Mouse (Mus musculus) forebrain, embryonic 15.5 days (tissue): ENCODE measurements around the gene Inpp4b. TPM values are rescaled to one million over a fixed set of nuclear protein-coding genes. Genes with fewer than 3 reads are reported as not detected.
A peak's percentile ranks its signal among the peaks of the same experiment; 100 is the strongest.
"Not testable (repeated sequence)": the region's sequence is repeated elsewhere in the genome, so short reads cannot be mapped to it uniquely, and the experiment has no call there.

Experiments
- ATAC-seq: fragments of 200-750 bp; cut with Nextera tagmentation; replicated peaks from 2 replicates; pipeline ENCODE4 v1.8.0; 2017; ENCODE audit warnings: mild to moderate bottlenecking, moderate TSS enrichment, moderate library complexity
- H3K27ac ChIP-seq: fragments of 300-500 bp; sonication (generic); replicated peaks from 2 replicates; pipeline ENCODE4 v1.5.1; 2015; ENCODE audit warnings: mild to moderate bottlenecking, inconsistent platforms
- H3K27me3 ChIP-seq: fragments of 300-500 bp; sonication (generic); 2 replicates; pipeline ENCODE4 v1.6.1; 2015; ENCODE audit warnings: inconsistent platforms
- H3K36me3 ChIP-seq: fragments of 300-500 bp; sonication (generic); 2 replicates; pipeline ENCODE4 v1.6.1; 2015; ENCODE audit warnings: mild to moderate bottlenecking, inconsistent platforms
- H3K4me1 ChIP-seq: fragments of 300-500 bp; sonication (generic); 2 replicates; pipeline ENCODE4 v1.6.1; 2015; ENCODE audit warnings: inconsistent platforms
- H3K4me2 ChIP-seq: fragments of 300-500 bp; sonication (generic); replicated peaks from 2 replicates; pipeline ENCODE4 v1.6.1; 2015; ENCODE audit warnings: mild to moderate bottlenecking, inconsistent platforms
- H3K4me3 ChIP-seq: fragments of 300-500 bp; sonication (generic); 2 replicates; pipeline ENCODE4 v1.5.1; 2015; ENCODE audit warnings: mild to moderate bottlenecking, inconsistent platforms
- H3K9ac ChIP-seq: fragments of 300-500 bp; sonication (generic); replicated peaks from 2 replicates; pipeline ENCODE4 v1.6.1; 2015; ENCODE audit warnings: mild to moderate bottlenecking, inconsistent platforms
- H3K9me3 ChIP-seq: fragments of 300-500 bp; sonication (generic); 2 replicates; pipeline ENCODE4 v1.6.1; 2016; ENCODE audit warnings: inconsistent platforms
- WGBS: fragments of 180-500 bp; shearing (Covaris S2); methylation state at CpG from one replicate; pipeline ENCODE4 v1.1.7; 2015; ENCODE audit warnings: mixed read lengths; 5-methylcytosine and 5-hydroxymethylcytosine counted together
- polyA plus RNA-seq: library from polyadenylated mRNA; unstranded; fragments of >200 nt; fragmentation: Nextera tagmentation; extraction: Ambion mirVana; gene quantifications from 2 replicates; pipeline ENCODE4 v1.2.1, GENCODE M21; 2015

Inpp4b gene
- polyA plus RNA-seq, 1 experiment from 2014 or later, result 5.0 TPM

GRCm38 (mm10) chr8:81996239-81996638 is 653.9 kb downstream of the Inpp4b start:
- Histone ChIP-seq H3K9ac (no peak overlapping the region), H3K4me2 (no peak overlapping the region), H3K9me3 (no peaks in the 10 kb centered on the region), H3K27ac (no peak overlapping the region), H3K4me3 (no peak overlapping the region), H3K36me3 (no peaks in the 10 kb centered on the region), H3K4me1 (no peaks in the 10 kb centered on the region), H3K27me3 (no peaks in the 10 kb centered on the region)
- 76% methylated on average over 3 of the region's 3 CpGs for WGBS
- ATAC-seq, result no peak

DNA sequence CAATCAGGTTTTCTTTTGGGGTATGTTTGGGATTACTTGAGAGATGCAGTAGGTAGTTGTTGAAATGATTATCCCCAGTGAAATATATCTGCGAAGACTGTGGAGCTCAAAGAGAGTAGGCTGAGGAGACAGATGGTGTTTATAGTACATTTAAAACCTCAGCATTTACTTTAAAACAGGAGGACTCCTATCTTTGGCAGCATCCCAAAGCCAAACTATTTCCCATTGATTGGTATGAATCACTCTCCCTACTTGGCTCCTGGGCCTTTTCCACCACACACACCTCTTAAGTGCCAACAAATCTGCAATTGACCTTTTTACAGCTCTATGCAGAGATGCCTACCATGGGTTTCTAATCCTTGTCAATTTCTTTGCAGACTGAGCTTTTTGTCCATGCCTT is 654.5 kb downstream of the Inpp4b start:
- Histone ChIP-seq H3K9ac (no peak overlapping the region), H3K4me1 (no peaks in the 10 kb centered on the region), H3K4me3 (no peak overlapping the region), H3K4me2 (no peak overlapping the region), H3K36me3 (no peaks in the 10 kb centered on the region), H3K27me3 (no peaks in the 10 kb centered on the region), H3K9me3 (no peaks in the 10 kb centered on the region), H3K27ac (no peak overlapping the region)
- 50% methylated on average over 1 of the region's 1 CpGs for WGBS
- peak; percentile 60; the same call in 1 of the 2 replicates for ATAC-seq

GRCm38 (mm10) chr8:82004158-82004557 is 661.8 kb downstream of the Inpp4b start:
- Histone ChIP-seq H3K9me3 (no peaks in the 10 kb centered on the region), H3K36me3 (no peaks in the 10 kb centered on the region), H3K27me3 (no peaks in the 10 kb centered on the region), H3K9ac (no peak overlapping the region), H3K4me3 (no peak overlapping the region), H3K4me1 (0 out of 2 replicates have a peak, but pooled peaks cover 7% of the 10 kb centered on the region), H3K4me2 (no peak overlapping the region), H3K27ac (no peak overlapping the region)
- peak; percentile 64 for ATAC-seq
- 40% methylated on average over 4 of the region's 4 CpGs for WGBS

- ATAC-seq, result no peak
- Histone ChIP-seq H3K36me3 (no peaks in the 10 kb centered on the region), H3K27ac (no peak overlapping the region), H3K27me3 (no peaks in the 10 kb centered on the region), H3K9me3 (no peaks in the 10 kb centered on the region), H3K4me2 (no peak overlapping the region), H3K4me1 (0 out of 2 replicates have a peak, but pooled peaks cover 7% of the 10 kb centered on the region), H3K9ac (no peak overlapping the region), H3K4me3 (no peak overlapping the region)
- WGBS, result 20% methylated on average over 2 of the region's 2 CpGs
Observed at GRCm38 (mm10) chr8:82005466-82005865, 663.1 kb downstream of the Inpp4b start.

- H3K27me3 ChIP-seq, result no peaks in the 10 kb centered on the region
- H3K4me1 ChIP-seq, result peaks cover 7% of the 10 kb centered on the region
- H3K4me2 ChIP-seq, result no peak overlapping the region
- 42% methylated on average over 5 of the region's 5 CpGs for WGBS
- H3K27ac ChIP-seq, result no peak overlapping the region
- ATAC-seq, result 0 out of 2 replicates have a peak, but pooled peaks have one; percentile 53
- no peak overlapping the region for H3K4me3 ChIP-seq
- H3K9ac ChIP-seq, result no peak overlapping the region
- no peaks in the 10 kb centered on the region for H3K36me3 ChIP-seq
- H3K9me3 ChIP-seq, result no peaks in the 10 kb centered on the region
Observed at GRCm38 (mm10) chr8:82017792-82018191, 675.4 kb downstream of the Inpp4b start.

DNA sequence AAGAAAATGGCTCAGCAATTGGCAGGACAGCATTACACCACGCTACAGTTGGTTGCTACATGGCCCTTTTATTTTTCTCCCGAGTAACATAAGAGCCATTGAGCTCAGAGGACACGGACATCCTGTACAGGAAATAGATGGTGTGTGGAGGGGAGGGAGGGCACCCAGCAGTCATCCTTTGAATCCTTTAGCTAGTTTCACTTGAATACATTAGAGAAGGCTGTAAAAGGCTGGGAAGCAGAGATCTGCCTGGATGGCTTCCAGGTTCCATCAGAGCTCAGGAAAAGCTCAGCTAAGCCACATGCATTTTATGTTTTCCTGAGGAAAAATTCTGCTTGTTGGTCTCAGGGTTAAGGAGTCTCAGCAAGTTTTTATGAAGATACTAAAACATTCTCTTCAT is 685.0 kb downstream of the Inpp4b start:
- peaks cover 8% of the 10 kb centered on the region for H3K4me1 ChIP-seq
- no peak overlapping the region for H3K9ac ChIP-seq
- peak; percentile 57 for ATAC-seq
- no peaks in the 10 kb centered on the region for H3K27me3 ChIP-seq
- H3K9me3 ChIP-seq, result no peaks in the 10 kb centered on the region
- no peak overlapping the region for H3K4me2 ChIP-seq
- 7% methylated on average over 3 of the region's 3 CpGs for WGBS
- no peaks in the 10 kb centered on the region for H3K36me3 ChIP-seq
- H3K27ac ChIP-seq, result no peak overlapping the region
- H3K4me3 ChIP-seq, result no peak overlapping the region

DNA sequence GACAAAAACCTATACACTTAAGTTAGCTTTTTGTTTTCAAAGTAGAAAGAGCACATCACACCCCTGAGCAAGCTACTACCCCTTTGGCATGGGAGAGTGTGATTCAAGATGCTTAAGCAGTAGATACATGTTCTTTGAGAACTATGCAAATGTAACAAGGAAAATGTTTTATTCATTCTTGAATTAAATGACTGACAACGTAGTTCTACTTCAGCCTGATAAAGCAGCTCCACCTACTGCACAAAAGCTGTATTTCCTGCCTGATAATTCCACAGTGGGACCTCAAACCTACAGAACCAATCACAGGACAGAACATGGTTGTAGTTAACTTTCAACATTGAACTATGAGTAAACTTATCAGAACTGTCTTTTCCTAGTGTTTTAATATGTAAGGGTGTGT is 686.5 kb downstream of the Inpp4b start:
- Histone ChIP-seq H3K27ac (no peak overlapping the region), H3K36me3 (no peaks in the 10 kb centered on the region), H3K9ac (no peak overlapping the region), H3K4me3 (no peak overlapping the region), H3K4me1 (peaks cover 8% of the 10 kb centered on the region), H3K9me3 (no peaks in the 10 kb centered on the region), H3K27me3 (no peaks in the 10 kb centered on the region), H3K4me2 (no peak overlapping the region)
- WGBS, result 14% methylated on average over 1 of the region's 1 CpGs
- ATAC-seq, result peak; percentile 80

DNA sequence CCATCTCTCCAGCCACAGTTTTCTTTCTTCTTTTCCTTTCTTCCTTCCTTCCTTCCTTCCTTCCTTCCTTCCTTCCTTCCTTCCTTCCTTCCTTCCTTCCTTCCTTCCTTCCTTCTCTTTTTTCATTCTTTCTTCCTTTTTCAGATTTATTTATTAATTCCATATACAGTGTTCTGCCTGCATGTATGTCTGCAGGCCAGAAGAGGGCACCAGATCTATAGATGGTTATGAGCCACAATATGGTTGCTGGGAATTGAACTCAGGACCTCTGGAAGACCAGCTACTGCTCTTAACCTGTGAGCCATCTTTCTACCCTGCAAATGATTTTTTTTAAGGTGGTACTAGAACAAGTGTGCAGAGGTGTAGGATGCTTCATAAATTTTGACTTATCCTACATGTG is 689.7 kb downstream of the Inpp4b start:
- H3K27me3 ChIP-seq, result not testable (repeated sequence)

GRCm38 (mm10) chr8:82054030-82054429 is 711.7 kb downstream of the Inpp4b start:
- no peak overlapping the region for H3K9ac ChIP-seq
- WGBS, result 66% methylated on average over 3 of the region's 3 CpGs
- H3K27ac ChIP-seq, result no peak overlapping the region
- no peak for ATAC-seq
- H3K27me3 ChIP-seq, result no peaks in the 10 kb centered on the region
- H3K4me1 ChIP-seq, result no peaks in the 10 kb centered on the region
- H3K4me2 ChIP-seq, result no peak overlapping the region
- no peaks in the 10 kb centered on the region for H3K36me3 ChIP-seq
- no peak overlapping the region for H3K4me3 ChIP-seq
- H3K9me3 ChIP-seq, result no peaks in the 10 kb centered on the region

More for the DNA sequence above, 689.7 kb downstream of the Inpp4b start:
- H3K4me3 ChIP-seq, H3K27ac ChIP-seq, H3K4me2 ChIP-seq, H3K9me3 ChIP-seq, ATAC-seq, H3K9ac ChIP-seq, H3K4me1 ChIP-seq, H3K36me3 ChIP-seq: not testable (repeated sequence)

GRCm38 (mm10) chr8:82067619-82068018 is 725.3 kb downstream of the Inpp4b start:
- ATAC-seq, result no peak
- H3K4me2 ChIP-seq, result no peak overlapping the region
- H3K4me3 ChIP-seq, result no peak overlapping the region
- H3K27me3 ChIP-seq, result no peaks in the 10 kb centered on the region
- H3K27ac ChIP-seq, result no peak overlapping the region
- no peaks in the 10 kb centered on the region for H3K36me3 ChIP-seq
- no peaks in the 10 kb centered on the region for H3K4me1 ChIP-seq
- no peak overlapping the region for H3K9ac ChIP-seq
- H3K9me3 ChIP-seq, result no peaks in the 10 kb centered on the region
- WGBS, result 83% methylated on average over 3 of the region's 3 CpGs

DNA sequence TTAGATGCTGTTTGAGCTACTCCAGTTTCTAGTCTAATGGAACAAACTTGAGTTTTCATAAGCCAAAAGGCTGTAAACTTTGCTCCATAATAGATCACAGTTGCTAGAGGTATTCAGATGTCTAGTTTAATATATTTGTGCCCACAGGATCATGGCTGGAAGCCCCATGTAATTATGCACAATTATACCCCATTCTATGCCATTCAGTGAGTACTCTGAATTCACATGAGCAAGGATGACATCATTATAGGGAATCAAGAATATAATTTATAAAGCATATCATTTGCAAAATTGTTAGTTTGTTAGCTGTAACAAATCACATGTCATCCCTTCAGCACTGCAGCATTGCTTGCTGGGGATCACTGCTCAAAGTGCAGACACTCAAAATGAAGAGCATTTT is 736.9 kb downstream of the Inpp4b start:
- ATAC-seq, result peak; percentile 80

GRCm38 (mm10) chr8:82086631-82087030 is 744.3 kb downstream of the Inpp4b start:
- WGBS, result 98% methylated on average over 7 of the region's 7 CpGs
- not testable (repeated sequence) for H3K9ac ChIP-seq, H3K4me3 ChIP-seq, H3K27me3 ChIP-seq, H3K9me3 ChIP-seq, H3K4me2 ChIP-seq, H3K27ac ChIP-seq, H3K36me3 ChIP-seq, ATAC-seq, H3K4me1 ChIP-seq

More for the DNA sequence above, 736.9 kb downstream of the Inpp4b start:
- Histone ChIP-seq H3K4me2 (no peak overlapping the region), H3K27ac (no peak overlapping the region), H3K4me1 (no peaks in the 10 kb centered on the region), H3K36me3 (no peaks in the 10 kb centered on the region), H3K27me3 (no peaks in the 10 kb centered on the region), H3K9me3 (no peaks in the 10 kb centered on the region), H3K4me3 (no peak overlapping the region), H3K9ac (no peak overlapping the region)

DNA sequence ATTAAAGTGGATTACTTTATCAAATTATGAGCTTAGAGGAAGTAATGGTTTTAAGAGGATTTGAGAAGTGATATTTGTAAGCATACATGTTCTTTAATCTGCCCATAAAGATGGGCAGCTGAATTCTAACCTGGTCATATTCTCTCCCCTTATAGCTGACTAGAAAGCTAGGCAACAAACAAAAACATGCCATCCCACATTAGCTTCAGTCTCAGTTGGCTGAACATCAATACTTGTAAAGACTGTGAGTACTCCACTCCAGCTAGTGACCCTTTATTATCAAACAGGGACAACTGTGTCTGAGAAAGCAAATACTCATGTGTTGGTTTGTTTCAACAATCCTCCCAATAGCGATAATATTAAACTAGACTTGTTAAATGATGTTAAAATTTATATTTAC is 748.5 kb downstream of the Inpp4b start:
- H3K9me3 ChIP-seq, result no peaks in the 10 kb centered on the region
- H3K4me3 ChIP-seq, result no peak overlapping the region
- H3K4me2 ChIP-seq, result no peak overlapping the region
- no peak overlapping the region for H3K27ac ChIP-seq
- 94% methylated on average over 1 of the region's 1 CpGs for WGBS
- ATAC-seq, result no peak
- no peaks in the 10 kb centered on the region for H3K27me3 ChIP-seq
- no peak overlapping the region for H3K9ac ChIP-seq
- no peaks in the 10 kb centered on the region for H3K36me3 ChIP-seq
- no peaks in the 10 kb centered on the region for H3K4me1 ChIP-seq
